Mouse (Mus musculus) MEL (cell line): ENCODE measurements at regions not wholly inside any gene's neighbourhood (a gene's known extent, or its start where the extent isn't known, plus 50 kb on each side); places are given as distances from the start of the nearest gene placed in this dataset.

ENCODE experiments used
- CHD1 ChIP-seq: IDR thresholded peaks from 2 replicates; pipeline ENCODE4 v1.6.1; 2012; ENCODE audit warnings: low read depth, mild to moderate bottlenecking, inconsistent platforms, low read length, improper control_type of control experiment
- CTCF ChIP-seq, 3 experiments: IDR thresholded peaks in 2 of 3; conservative IDR thresholded peaks in 1 of 3; 2 replicates each; pipeline ENCODE4 v1.5.1; 2011 to 2012; ENCODE audit warnings: low read length in 3 of 3, low read depth in 2 of 3, mild to moderate bottlenecking in 2 of 3, improper control_type of control experiment in 1 of 3, inconsistent platforms in 1 of 3, mixed read lengths in 1 of 3, moderate library complexity in 1 of 3; ENCODE audit not compliant: control insufficient read depth in 1 of 3, insufficient read depth in 1 of 3, poor library complexity in 1 of 3, severe bottlenecking in 1 of 3
- MAZ ChIP-seq: IDR thresholded peaks from 2 replicates; pipeline ENCODE4 v1.6.1; 2012; ENCODE audit warnings: low read depth, mild to moderate bottlenecking, inconsistent platforms, low read length, improper control_type of control experiment

GRCm38 (mm10) chr9:86240287-86240686, 224.5 kb downstream of the Ube2cbp start:
- TF ChIP-seq CHD1 (no peak), CTCF (IDR thresholded peaks at IDR 0.05 in 2 of 3, conservative IDR thresholded peaks at IDR 0.05 in 1 of 3; ENCODE audit: control insufficient read depth in 1 of 3, insufficient read depth in 1 of 3, low read depth in 2 of 3, low read length in 3 of 3, poor library complexity in 1 of 3, severe bottlenecking in 1 of 3) (no peak), MAZ (no peak)
